Comparison of ENCODE assay signal across 25 mouse cellular contexts in genomic region chr15:36989922-36990321, GRCm38 (mm10). TPM values are rescaled to one million over a fixed set of nuclear protein-coding genes. Genes with fewer than 3 reads are reported as not detected.
DNase-seq lines count a peak whose midpoint lies in the region; ATAC-seq and TF ChIP-seq lines count a peak whose summit lies in the region.
"Had no signal": no experiment of that assay in that cellular context is flagged by ENCODE, and none has a peak within 500 bp of the region (broad histone marks: within the 10 kb centered on the region; RNA-seq: fewer than 3 reads in every experiment).

No protein-coding gene starts in this region.

- H3K9ac ChIP-seq in forebrain, embryonic 16.5 days (replicated peaks; ENCODE audit: low read depth, low read length): no peak overlapping the region
- no peak overlapping the region for H3K9ac ChIP-seq in forebrain, embryonic 11.5 days (ENCODE audit: low read length)
- H3K9ac ChIP-seq: hindbrain, embryonic 13.5 days; intestine, embryonic 15.5 days had no signal

- H3K4me3 ChIP-seq in forebrain, embryonic 16.5 days (replicated peaks; ENCODE audit: low read length): no peak overlapping the region
- H3K4me3 ChIP-seq in forebrain, embryonic 11.5 days (ENCODE audit: low read depth, low read length): no peak overlapping the region
- H3K4me3 ChIP-seq in gastrocnemius, adult 2 months: no peak overlapping the region
- no peak overlapping the region for H3K4me3 ChIP-seq in layer of hippocampus, adult 2 months
- H3K4me3 ChIP-seq: forebrain, embryonic 10.5 days; hindbrain, embryonic 10.5 days; hindbrain, embryonic 13.5 days; intestine, embryonic 15.5 days had no signal

- no peaks in the 10 kb centered on the region for H3K9me3 ChIP-seq in forebrain, embryonic 16.5 days (ENCODE audit: control insufficient read depth, low read length)
- H3K9me3 ChIP-seq in forebrain, embryonic 11.5 days (ENCODE audit: control insufficient read depth, low read length): no peaks in the 10 kb centered on the region
- H3K9me3 ChIP-seq: forebrain, embryonic 10.5 days; G1E; hindbrain, embryonic 10.5 days; hindbrain, embryonic 13.5 days; intestine, embryonic 15.5 days had no signal

- H3K4me2 ChIP-seq in forebrain, embryonic 16.5 days (ENCODE audit: low read length): no peak overlapping the region
- no peak overlapping the region for H3K4me2 ChIP-seq in forebrain, embryonic 11.5 days (ENCODE audit: low read depth, low read length, severe bottlenecking)
- H3K4me2 ChIP-seq: hindbrain, embryonic 13.5 days; intestine, embryonic 15.5 days had no signal

- no peak for ATAC-seq in forebrain, embryonic 16.5 days
- no peak for ATAC-seq in forebrain, embryonic 11.5 days (replicated peaks; ENCODE audit: low FRiP score)
- ATAC-seq: hindbrain, embryonic 16.5 days; intestine, embryonic 15.5 days; Patski had no signal

- 81% methylated on average over 11 of the region's 11 CpGs for WGBS in forebrain, embryonic 16.5 days
- 88% methylated on average over 11 of the region's 11 CpGs for WGBS in forebrain, embryonic 11.5 days

- intact Hi-C loops in gastrocnemius, adult 2 months (cut with DNase I): no loop called here

- H3K27ac ChIP-seq in forebrain, embryonic 16.5 days (ENCODE audit: low read length): peak overlapping the region; percentile 45
- H3K27ac ChIP-seq in forebrain, embryonic 11.5 days (ENCODE audit: low read depth, low read length): no peak overlapping the region
- H3K27ac ChIP-seq in gastrocnemius, adult 2 months: peak overlapping the region; percentile 40
- peak overlapping the region; percentile 33; the same call in 1 of the 2 replicates for H3K27ac ChIP-seq in layer of hippocampus, adult 2 months
- H3K27ac ChIP-seq: forebrain, embryonic 10.5 days; hindbrain, embryonic 10.5 days; hindbrain, embryonic 13.5 days; intestine, embryonic 15.5 days had no signal

- TF ChIP-seq CTCF in gastrocnemius, adult 2 months (IDR thresholded peaks at IDR 0.05): no peak
- no peak for TF ChIP-seq CTCF in layer of hippocampus, adult 2 months (conservative IDR thresholded peaks at IDR 0.05)

- H3K27me3 ChIP-seq in forebrain, embryonic 16.5 days (replicated peaks; ENCODE audit: control insufficient read depth, insufficient read depth, low read length): no peaks in the 10 kb centered on the region
- no peaks in the 10 kb centered on the region for H3K27me3 ChIP-seq in forebrain, embryonic 11.5 days (ENCODE audit: control insufficient read depth, insufficient read depth, low read length)
- H3K27me3 ChIP-seq: CH12.LX; hindbrain, embryonic 13.5 days; intestine, embryonic 15.5 days; Patski had no signal

- H3K36me3 ChIP-seq in forebrain, embryonic 16.5 days (ENCODE audit: control insufficient read depth, insufficient read depth): no peaks in the 10 kb centered on the region
- no peaks in the 10 kb centered on the region for H3K36me3 ChIP-seq in forebrain, embryonic 11.5 days (ENCODE audit: control insufficient read depth, insufficient read depth, low read length)
- H3K36me3 ChIP-seq: intestine, embryonic 15.5 days had no signal

- DNase-seq in forebrain, embryonic 11.5 days (ENCODE audit: low spot score): no peak
- DNase-seq in gastrocnemius, adult 2 months: no peak
- no peak for DNase-seq in gastrocnemius, postnatal 4 days (ENCODE audit: low spot score in 2 of 2)
- DNase-seq in layer of hippocampus, adult 2 months (ENCODE audit: low spot score in 2 of 2): peak in 1 of 2 experiments; percentile 28
- DNase-seq in layer of hippocampus, postnatal 10 days (ENCODE audit: low spot score in 2 of 2): no peak
- DNase-seq: adrenal gland, postnatal 10 days; adrenal gland, postnatal 36 days; B cell, adult 2 months; cerebellum, adult 18-20 months; cerebellum, adult 9-10 months; cerebellum, postnatal 14 days; gastrocnemius, postnatal 10 days; gastrocnemius, postnatal 36 days; heart, postnatal 10 days; heart, postnatal 36 days; kidney, adult 11 months had no signal

- peaks cover 11% of the 10 kb centered on the region for H3K4me1 ChIP-seq in forebrain, embryonic 16.5 days (replicated peaks; ENCODE audit: control insufficient read depth, insufficient read depth, low read length)
- H3K4me1 ChIP-seq in forebrain, embryonic 11.5 days (replicated peaks; ENCODE audit: control insufficient read depth, insufficient read depth, low read length): peaks cover 4% of the 10 kb centered on the region; the same call in 1 of the 2 replicates
- H3K4me1 ChIP-seq: intestine, embryonic 15.5 days had no signal

RNA-seq across cellular contexts. Expression of gene Zfp706, which starts 17.7 kb away (rescaled TPM):
- polyA plus RNA-seq in forebrain, embryonic 16.5 days (2015; fragmentation: Nextera tagmentation; extraction: Ambion mirVana): 479 and 536 TPM in 2 replicates
- 410 and 472 TPM in 2 replicates for polyA plus RNA-seq in forebrain, embryonic 11.5 days (2014; fragmentation: Nextera tagmentation; extraction: Ambion mirVana)
- total RNA-seq in gastrocnemius, adult 2 months (2021): 100 to 1,000 TPM; 109 to 129 TPM
- 100 to 1,000 TPM; 206 to 237 TPM for total RNA-seq in gastrocnemius, postnatal 4 days (2021)
- 100 to 1,000 TPM; 275 to 283 TPM for total RNA-seq in layer of hippocampus, adult 2 months (2021)
- total RNA-seq in layer of hippocampus, postnatal 10 days (2021): 100 to 1,000 TPM; 249 to 317 TPM
